Mouse (Mus musculus) left cerebral cortex, postnatal 14 days (tissue): Measurements from ENCODE around the gene Arpc2. TPM values are rescaled to one million over a fixed set of nuclear protein-coding genes. Genes with fewer than 3 reads are reported as not detected.

ENCODE experiments used
- DNase-seq, 2 experiments: peaks; one replicate each; pipeline ENCODE4 v3.0.0; 2021 to 2022; ENCODE audit warnings: low spot score in 2 of 2, mixed read lengths in 1 of 2
- intact Hi-C: fragments of 180-260 bp; cut with DNase I; formaldehyde crosslinking; loops from one replicate; pipeline ENCODE4 v1.15.1; 2025
- microRNA-seq, 2 experiments: library from miRNA; unstranded; fragments of <30 nt; microRNA quantifications; one replicate each; pipeline ENCODE4 v1.2.0; 2022
- total RNA-seq, 2 experiments: library from RNA; stranded (reverse); gene quantifications; 2 replicates each; pipeline ENCODE4 v1.2.3; 2021

The Arpc2 gene
- total RNA-seq, 2 experiments from 2014 or later, result 281 to 300 TPM

GRCm38 (mm10) chr1:74313049-74313692 lies 77.3 kb downstream of the Arpc2 start:
- DNase-seq, result peak; percentile 86 to 91
- intact Hi-C loops, result loop anchor here (1.0 to 2.0 kb wide), 2 partner anchors 46 to 74 kb away; no protein-coding TSS in a partner anchor

- intact Hi-C loops, result no loop called here
Measured at GRCm38 (mm10) chr1:74314796-74315195, 78.9 kb downstream of the Arpc2 start.

GRCm38 (mm10) chr1:74316114-74316827 lies 80.4 kb downstream of the Arpc2 start:
- DNase-seq, result no peak
- intact Hi-C loops, result no loop called here

More at GRCm38 (mm10) chr1:74314796-74315195, 78.9 kb downstream of the Arpc2 start:
- DNase-seq, result no peak

Small RNAs within 50 kb of the gene (microRNA-seq; reads per million reads assigned to microRNA genes)
- gene Mir1928, result 0 reads per million in 2 experiments

Other genes starting within 250 kb of the Arpc2 start
- 10 to 100 TPM; 30.2 to 39.1 TPM for gene Tns1, start 111.6 kb upstream of the Arpc2 start, total RNA-seq
- gene Rufy4, start 110.5 kb upstream of the Arpc2 start, total RNA-seq, result under 1 TPM in 1 of 2 experiments, not detected in 1; 0.17 TPM
- under 1 TPM; 0.11 to 0.17 TPM for gene Cxcr2, start 82.1 kb upstream of the Arpc2 start, total RNA-seq
- gene Cxcr1, start 41.5 kb upstream of the Arpc2 start, total RNA-seq, result not detected
- gene Gpbar1, start 42.5 kb downstream of the Arpc2 start, total RNA-seq, result not detected
- gene Aamp, start 48.7 kb downstream of the Arpc2 start, total RNA-seq, result 100 to 1,000 TPM; 135 to 137 TPM
- gene Pnkd, start 48.8 kb downstream of the Arpc2 start, total RNA-seq, result 100 to 1,000 TPM; 118 to 134 TPM
- 10 to 100 TPM; 16.3 to 17.8 TPM for gene Tmbim1, start 69.5 kb downstream of the Arpc2 start, total RNA-seq
- gene Catip, start 126.0 kb downstream of the Arpc2 start, total RNA-seq, result 1 to 10 TPM in 1 of 2 experiments, under 1 TPM in 1; 0.75 to 1.9 TPM
- 1 to 10 TPM; 3.4 to 4.3 TPM for gene Slc11a1, start 139.1 kb downstream of the Arpc2 start, total RNA-seq
- gene Ctdsp1, start 155.4 kb downstream of the Arpc2 start, total RNA-seq, result 10 to 100 TPM; 17.7 to 25.5 TPM
- gene Vil1, start 173.3 kb downstream of the Arpc2 start, total RNA-seq, result 1 to 10 TPM in 1 of 2 experiments, under 1 TPM in 1; 0.64 to 1.1 TPM